Mouse (Mus musculus) hindlimb bud, embryonic 11.5 days (tissue): ENCODE measurements around the gene Pcsk6.
"Not testable (repeated sequence)": the region's sequence is repeated elsewhere in the genome, so short reads cannot be mapped to it uniquely, and the experiment has no call there.

Source experiments
- DNase-seq: peaks from one replicate; pipeline ENCODE4 v3.0.0-alpha.2; 2012; ENCODE audit warnings: low read depth, low spot score; ENCODE audit errors: extremely low spot score

Pcsk6 gene

GRCm38 (mm10) chr7:66046921-66047918 lies 185.7 kb downstream of the Pcsk6 start:
- no peak for DNase-seq

- no peak for DNase-seq
These were observed 186.4 kb downstream of the Pcsk6 start for GRCm38 (mm10) chr7:66047975-66048374.

- no peak for DNase-seq
These were observed 187.1 kb downstream of the Pcsk6 start for GRCm38 (mm10) chr7:66048446-66049230.

GRCm38 (mm10) chr7:66053946-66054483 lies 192.5 kb downstream of the Pcsk6 start:
- DNase-seq = no peak

- not testable (repeated sequence) for DNase-seq
These were observed 193.8 kb downstream of the Pcsk6 start for GRCm38 (mm10) chr7:66055356-66055755.

GRCm38 (mm10) chr7:66058703-66059102 lies 197.2 kb downstream of the Pcsk6 start, which contains the start of gene Snrpa1:
Gene Snrpa1, plus strand, starts transcription at chr7:66059003.
- no peak for DNase-seq

GRCm38 (mm10) chr7:66060066-66060956 lies 198.8 kb downstream of the Pcsk6 start:
- no peak for DNase-seq

- no peak for DNase-seq
These were observed 199.5 kb downstream of the Pcsk6 start for GRCm38 (mm10) chr7:66061057-66061456.

GRCm38 (mm10) chr7:66076411-66076810 lies 214.9 kb downstream of the Pcsk6 start:
- no peak for DNase-seq

GRCm38 (mm10) chr7:66079364-66080230 lies 218.1 kb downstream of the Pcsk6 start, which contains the start of gene Selenos:
Gene Selenos, plus strand, starts transcription at chr7:66079649.
- DNase-seq = peak; percentile 92

GRCm38 (mm10) chr7:66080231-66080613 lies 218.7 kb downstream of the Pcsk6 start:
- DNase-seq = no peak

- no peak for DNase-seq
These were observed 222.2 kb downstream of the Pcsk6 start for GRCm38 (mm10) chr7:66083757-66084156.

- DNase-seq = no peak
These were observed 223.0 kb downstream of the Pcsk6 start for GRCm38 (mm10) chr7:66084546-66084945.

- DNase-seq = no peak
These were observed 226.1 kb downstream of the Pcsk6 start for GRCm38 (mm10) chr7:66087652-66088051.

GRCm38 (mm10) chr7:66088077-66088476 lies 226.5 kb downstream of the Pcsk6 start:
- DNase-seq = no peak

GRCm38 (mm10) chr7:66090676-66091190 lies 229.2 kb downstream of the Pcsk6 start:
- no peak for DNase-seq

GRCm38 (mm10) chr7:66091553-66091952 lies 230.0 kb downstream of the Pcsk6 start:
- no peak for DNase-seq

- no peak for DNase-seq
These were observed 231.1 kb downstream of the Pcsk6 start for GRCm38 (mm10) chr7:66092656-66093055.

GRCm38 (mm10) chr7:66094141-66094540 lies 232.6 kb downstream of the Pcsk6 start:
- DNase-seq = no peak
